Mouse (Mus musculus) G1E (cell line): ENCODE results near the gene Map2k7.

Experiments used
- CTCF ChIP-seq: IDR thresholded peaks from 2 replicates; pipeline ENCODE4 v1.5.1; 2012; ENCODE audit warnings: low read depth, low read length, inconsistent platforms, mixed read lengths
- GATA1 ChIP-seq: IDR thresholded peaks from 2 replicates; pipeline ENCODE4 v1.6.1; 2012; ENCODE audit warnings: borderline replicate concordance, low read length, inconsistent platforms, mixed read lengths

DNA sequence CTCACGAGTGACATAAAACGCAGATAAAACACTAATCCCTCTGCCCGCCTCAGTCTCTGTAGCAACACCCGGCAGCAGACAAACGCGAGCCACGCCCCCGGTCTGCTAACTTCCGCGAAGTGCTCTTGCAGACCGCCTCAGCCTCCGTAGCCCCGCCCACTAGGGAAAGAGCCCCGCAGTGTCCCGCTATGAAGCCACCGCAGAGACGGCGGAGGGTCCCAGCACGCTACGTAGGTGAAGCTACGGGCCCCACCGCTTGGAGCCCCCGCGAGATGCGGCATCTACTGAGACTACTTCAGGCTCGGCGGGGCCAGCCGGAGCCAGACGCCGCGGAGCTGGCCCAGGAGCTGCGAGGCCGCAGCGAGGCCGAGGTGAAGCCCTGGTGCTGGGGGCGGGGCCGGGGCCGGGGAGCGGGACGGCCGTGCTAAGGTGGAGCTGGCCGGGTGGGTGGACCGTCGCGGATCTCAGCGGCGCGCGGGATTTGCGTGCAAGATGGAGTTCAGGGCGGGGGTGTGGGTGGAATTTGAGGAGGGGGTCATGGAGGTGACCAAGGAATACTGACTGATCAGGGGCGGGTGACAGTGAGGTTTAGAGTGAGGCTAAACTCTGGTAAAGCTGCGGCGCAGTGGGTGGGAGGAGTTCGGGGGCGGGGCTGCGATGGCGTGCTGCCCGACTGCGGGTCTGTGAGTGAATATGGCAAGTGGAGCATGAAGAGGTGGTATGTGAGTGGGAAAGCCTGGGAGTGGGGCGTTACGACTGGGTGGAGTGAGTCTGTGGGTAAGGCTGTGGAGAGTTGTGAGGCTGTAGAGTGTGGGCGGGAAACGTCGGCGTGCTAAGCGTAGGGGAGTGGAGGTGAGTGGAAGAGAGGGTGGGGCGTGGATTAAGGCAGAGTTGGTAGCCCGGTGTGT is 14.6 kb downstream of the Map2k7 start, which contains the start of gene Snapc2:
- TF ChIP-seq CTCF (no peak), GATA1 (no peak)
